Mouse (Mus musculus) right cerebral cortex, postnatal 10 days (tissue): ENCODE data around the gene Eef1akmt3.
A peak's percentile ranks its signal among the peaks of the same experiment; 100 is the strongest.
"Not testable (repeated sequence)": the region's sequence is repeated elsewhere in the genome, so short reads cannot be mapped to it uniquely, and the experiment has no call there.

Source experiments
- DNase-seq, 2 experiments: peaks; one replicate each; pipeline ENCODE4 v3.0.0; 2021; ENCODE audit warnings: low spot score in 2 of 2

The Eef1akmt3 gene

DNA sequence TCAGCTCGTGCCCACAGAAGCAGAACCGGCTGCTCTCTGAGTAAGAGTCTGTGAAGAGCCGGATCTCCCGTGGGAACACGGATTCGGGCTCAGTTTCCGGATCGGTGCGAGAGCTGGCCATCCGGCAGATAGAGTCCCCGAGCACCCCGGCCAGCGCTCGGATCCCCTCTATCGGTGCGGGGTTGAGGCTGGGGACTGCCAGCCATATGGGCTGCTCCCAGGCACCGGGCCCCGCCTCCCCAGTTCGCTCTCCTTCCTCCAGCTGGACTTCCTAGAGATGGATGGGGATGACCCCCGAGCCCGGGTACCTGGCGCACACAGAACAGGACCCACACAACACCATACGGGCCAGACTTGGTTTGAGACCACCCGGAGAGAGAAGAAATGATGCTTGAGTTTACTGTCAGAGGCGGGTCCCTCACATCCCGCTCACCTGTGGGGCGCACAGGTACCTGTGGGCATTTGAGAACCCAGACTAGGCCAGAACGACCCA lies at the start of gene Eef1akmt3, which contains the start of gene Mettl1:
Eef1akmt3 (minus strand) TSS at position 240 of the 493 bp plus-strand sequence.
Mettl1 (plus strand) TSS at position 141 of the 493 bp plus-strand sequence.
- DNase-seq: peak in 1 of 2 experiments; percentile 57

DNA sequence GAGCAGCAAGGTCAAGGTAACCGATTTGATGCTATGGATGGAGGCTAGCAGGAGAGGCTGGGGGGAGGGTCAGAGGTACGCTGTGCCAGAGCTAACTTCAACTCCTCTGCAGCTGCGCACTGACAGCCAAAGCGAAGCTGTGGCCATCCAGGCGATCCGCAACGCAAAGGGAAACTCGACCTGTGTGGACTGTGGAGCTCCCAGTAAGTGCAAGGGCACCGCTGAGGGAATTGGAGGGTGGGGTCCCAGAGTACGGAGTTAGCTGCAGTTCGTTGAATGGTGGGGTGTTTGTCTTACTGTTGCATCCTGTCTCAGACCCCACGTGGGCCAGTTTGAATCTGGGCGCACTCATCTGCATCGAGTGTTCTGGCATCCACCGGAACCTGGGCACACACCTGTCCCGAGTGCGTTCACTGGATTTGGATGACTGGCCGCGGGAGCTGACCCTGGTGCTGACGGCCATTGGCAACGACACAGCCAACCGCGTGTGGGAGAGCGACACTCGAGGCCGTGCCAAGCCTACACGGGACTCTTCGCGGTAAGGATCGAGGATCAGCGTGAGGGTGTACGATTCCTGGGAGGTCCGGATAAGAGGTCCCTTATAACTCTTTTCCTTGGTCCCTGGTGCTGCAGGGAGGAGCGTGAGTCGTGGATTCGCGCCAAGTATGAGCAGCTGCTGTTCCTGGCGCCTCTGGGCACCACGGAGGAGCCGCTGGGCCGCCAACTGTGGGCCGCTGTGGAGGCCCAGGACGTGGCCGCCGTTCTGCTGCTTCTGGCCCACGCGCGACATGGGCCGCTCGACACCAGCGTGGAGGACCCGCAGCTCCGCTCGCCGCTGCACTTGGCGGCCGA lies 49.5 kb upstream of the Eef1akmt3 start:
- DNase-seq: peak; percentile 70 to 73

DNA sequence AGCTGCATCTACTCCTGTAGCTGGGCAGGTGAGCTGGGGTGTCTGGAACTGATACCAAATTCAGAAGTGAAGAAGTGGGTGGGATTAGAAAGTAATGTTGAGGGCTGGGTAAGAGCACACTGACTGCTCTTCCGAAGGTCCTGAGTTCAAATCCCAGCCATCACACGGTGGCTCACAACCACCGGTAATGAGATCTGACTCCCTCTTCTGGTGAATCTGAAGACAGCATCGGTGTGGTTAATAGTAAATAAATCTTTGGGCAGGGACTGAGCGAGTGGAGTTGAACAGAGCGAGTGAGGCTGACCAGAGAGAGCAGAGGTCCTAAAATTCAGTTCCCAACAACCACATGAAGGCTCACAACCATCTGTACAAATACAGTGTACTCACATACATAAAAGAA lies 44.3 kb upstream of the Eef1akmt3 start:
- no peak for DNase-seq

DNA sequence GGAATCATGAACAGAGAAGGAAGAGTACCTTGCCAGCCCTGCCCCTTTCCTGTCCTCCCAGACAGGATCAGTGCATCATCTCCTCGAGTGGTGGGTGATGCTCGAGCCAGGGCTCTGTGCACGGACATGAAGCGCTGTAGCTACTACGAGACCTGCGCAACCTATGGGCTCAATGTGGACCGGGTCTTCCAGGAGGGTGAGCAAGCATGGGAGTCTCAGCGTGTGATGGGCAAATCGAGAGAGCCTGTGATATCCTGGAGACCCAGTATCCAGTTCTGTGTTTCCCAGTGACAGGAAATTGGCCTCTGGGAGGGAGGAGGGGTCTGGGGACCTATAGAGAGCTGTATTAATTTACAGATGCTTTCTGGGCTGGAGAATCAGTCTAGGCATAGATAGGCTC lies 43.7 kb upstream of the Eef1akmt3 start:
- DNase-seq: no peak

DNA sequence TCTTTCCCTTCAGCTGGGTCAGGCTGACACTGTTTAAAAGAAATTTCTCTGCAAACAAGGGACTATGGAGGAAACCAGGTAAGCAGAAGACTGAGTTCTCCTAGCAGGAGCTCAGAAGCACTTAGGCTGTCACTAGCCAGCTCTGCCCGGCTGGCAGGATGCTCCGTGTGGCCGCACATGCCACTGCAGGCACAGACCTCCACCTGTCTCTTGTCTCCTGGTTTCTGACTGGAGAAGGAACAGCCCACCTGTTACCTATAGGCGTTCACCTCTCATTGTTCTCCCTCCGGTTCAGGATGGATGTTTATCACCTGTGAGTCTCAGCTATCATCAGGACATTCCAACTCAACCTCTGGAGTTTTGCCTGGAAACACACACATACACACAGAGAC lies 42.6 kb upstream of the Eef1akmt3 start:
- DNase-seq: no peak

DNA sequence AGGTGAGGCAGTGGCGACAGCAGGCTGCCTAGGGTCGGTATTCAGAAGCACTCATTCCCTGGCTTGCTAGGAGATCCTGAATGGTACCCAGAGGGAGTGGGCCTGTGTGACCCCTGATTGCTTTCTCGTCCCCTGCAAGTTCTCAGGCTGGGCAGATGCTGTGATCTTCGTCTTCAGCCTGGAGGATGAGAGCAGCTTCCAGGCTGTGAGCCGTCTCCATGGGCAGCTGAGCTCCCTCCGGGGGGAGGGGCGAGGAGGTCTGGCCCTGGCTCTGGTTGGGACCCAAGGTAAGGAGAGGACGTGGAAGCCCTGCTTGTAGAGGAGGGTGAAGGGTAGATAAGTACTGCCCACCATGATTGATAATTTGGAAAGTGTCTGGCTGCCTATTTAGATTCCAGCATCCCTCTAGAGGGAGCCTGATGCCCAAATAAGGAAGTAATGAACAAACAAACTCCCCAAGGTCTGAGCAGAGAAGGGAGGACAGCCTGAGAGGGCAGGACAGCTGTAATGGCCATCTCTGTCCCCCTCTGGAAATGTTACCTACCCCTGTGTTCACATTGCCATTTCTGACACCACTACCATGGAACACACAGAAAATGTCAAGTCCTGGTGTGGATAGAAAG lies 42.1 kb upstream of the Eef1akmt3 start:
- peak in 1 of 2 experiments; percentile 38 for DNase-seq

DNA sequence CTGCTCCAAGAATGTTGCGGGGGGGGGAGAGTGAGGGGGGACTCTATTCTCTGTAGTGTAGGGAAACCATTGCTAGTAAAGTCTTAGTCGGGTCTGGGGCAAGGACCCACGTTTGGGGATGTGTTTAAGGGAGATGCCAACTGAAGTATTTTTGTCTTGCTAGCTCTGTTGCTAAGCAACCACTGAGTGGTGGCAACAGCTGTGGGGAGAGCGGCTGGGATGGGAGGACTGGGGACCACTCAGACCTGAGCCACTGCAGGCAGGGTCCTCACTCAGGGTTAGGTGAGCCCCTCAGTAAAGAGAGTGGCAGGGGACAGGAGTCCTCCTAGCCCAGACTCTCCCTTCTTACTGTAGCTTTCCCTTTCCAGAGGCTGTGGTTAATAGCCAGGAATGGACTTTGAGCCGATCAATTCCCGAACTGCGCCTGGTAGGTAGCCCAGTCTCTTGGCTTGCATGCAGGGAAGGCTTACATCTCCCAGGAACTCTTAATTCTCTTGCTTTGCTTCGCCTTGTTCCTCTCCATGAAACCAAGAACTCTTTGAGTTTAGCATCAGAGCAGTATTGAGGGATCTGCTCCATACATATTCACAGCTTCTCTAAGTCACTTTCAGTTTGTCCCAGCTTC lies 40.8 kb upstream of the Eef1akmt3 start:
- DNase-seq: peak; percentile 64 to 74

DNA sequence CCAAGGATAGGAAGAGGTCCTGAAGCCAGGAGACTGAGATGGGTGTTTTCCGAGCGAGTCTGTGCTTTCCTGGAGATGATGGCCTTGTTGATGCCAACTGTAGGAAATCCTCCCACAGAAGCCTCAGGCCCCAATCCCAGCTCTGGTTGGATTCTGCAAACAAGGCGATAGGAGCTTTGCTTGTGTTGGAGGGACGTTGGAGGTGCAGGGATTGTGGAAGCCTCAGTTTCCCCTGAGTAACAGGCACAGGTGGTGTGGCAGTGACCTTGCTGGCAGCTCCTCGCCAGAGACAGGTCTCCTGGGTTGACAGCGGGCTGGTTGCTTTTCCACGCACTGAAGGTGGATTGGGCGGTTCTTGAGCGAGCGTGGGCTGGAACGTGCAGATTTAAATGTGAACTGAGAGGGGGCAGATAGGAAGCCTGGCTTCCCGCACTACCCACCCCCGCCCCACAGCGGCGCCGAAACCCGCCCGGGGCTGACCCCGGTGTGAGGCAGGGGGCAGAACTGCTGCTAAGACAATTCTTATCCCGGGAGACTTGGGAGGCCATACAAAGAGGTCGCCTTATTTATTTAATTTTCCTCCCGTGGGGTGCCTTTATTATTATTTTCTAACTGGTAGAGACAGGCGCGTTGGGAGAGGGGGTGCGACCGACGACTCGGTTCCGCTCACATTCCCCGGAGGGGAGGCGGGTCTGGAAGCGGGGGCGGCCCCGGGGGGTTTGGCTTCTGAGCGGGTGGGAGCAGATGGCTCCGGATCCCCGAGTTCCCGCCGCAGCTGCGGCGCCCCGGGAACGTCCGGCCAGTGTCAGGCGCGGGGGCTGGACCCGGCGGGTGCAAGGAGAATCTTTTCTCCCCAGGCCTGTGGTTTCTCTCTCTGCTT lies 39.8 kb upstream of the Eef1akmt3 start:
- peak; percentile 78 for DNase-seq

DNA sequence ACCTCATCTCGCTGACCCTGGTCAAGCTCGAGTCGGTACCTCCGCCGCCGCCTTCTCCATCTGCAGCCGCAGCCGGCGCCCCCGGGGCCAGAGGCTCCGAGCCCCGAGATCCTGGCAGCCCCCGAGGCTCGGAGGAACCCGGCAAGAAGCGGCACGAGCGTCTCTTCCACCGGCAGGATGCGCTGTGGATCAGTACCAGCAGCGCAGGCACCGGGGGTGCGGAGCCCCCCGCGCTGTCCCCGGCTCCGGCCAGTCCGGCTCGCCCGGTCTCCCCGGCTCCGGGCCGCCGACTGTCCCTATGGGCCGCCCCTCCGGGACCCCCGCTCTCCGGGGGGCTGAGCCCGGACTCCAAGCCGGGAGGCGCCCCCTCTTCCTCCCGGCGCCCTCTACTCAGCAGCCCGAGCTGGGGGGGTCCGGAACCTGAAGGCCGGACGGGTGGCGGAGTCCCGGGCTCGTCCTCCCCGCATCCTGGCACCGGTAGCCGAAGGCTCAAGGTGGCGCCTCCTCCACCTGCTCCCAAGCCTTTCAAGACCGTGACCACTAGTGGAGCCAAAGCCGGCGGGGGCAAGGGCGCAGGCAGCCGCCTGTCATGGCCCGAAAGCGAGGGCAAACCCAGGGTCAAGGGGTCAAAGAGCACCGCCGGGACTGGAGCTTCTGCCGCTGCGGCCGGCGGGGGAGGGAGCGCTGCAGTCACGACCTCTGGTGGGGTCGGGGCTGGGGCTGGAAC lies 38.5 kb upstream of the Eef1akmt3 start:
- DNase-seq: peak; percentile 73 to 77

DNA sequence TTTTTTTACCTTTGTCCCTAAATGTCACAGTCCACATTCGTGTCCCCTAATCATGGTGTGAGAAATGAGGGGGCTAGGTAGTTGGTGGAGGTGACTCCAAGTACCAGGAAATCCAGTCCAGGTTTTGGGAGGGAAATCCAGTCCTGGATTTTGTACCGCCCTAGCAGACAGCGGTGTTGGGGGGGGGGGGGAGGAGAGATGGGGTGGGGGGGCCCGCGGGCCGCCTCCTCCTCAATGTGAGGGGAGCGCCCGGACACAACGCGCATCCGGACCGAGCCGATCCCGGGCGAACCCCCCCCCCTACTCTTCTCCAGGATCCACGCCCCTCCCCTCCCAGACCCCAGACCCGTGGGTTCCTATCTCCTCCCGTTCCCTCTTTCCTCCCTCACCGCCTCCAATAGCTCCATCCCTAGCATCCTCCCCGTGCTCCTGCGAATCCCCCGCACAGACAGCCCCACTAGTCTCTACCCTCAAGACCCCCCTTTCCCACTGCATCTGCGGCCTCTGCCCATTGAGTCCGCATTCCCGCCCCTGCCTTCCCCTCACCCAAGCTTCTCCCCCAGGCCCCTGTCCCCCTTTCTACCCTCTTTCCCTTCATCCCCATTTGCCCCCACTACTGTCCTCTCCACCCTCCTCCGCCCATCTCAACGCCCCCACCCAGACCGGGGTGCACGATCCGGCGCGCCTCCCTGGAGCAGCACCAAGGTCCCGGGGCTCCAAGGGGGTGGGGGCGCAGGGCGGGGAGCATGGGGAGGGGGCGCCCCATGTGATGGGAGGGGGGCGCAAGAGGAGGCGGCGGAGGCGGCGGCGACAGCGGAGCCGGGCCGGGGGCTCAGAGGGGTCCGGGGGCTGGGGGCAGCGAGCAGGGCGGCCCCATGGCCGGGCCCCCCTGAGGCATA lies 37.6 kb upstream of the Eef1akmt3 start:
- DNase-seq: peak; percentile 84 to 85

DNA sequence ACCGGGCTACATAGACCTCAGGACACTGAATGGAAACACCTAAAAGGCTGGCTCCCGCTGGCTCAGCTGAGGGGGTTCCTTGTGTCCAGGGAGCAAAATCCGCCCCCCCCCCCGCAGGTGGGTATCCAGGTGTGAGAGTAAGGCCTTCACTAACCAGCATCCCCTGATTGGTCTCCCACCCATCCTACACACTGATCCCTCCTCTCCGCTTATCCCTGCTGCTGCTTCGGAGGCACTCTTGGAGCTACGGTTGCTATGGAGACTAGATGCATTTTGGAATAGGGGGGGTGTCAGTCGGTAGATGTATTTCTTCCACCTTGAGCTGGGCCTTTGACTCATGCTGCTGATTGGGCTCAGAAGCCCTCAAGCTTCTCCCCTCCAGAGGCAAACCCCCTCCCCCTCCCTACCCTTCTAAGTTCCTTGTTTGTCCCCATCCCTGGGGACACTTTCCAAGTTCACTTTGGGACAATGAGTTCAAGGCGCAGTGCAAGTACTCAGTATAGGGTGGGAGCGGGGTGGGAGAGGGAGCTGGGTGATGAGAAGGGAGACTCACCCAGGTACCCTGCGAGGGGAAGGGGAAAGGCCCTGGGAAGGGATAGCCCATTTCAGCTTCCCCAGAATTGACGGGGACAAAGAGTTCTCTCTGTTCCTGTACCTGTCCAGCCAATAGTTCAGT lies 36.8 kb upstream of the Eef1akmt3 start:
- peak; percentile 80 to 89 for DNase-seq

DNA sequence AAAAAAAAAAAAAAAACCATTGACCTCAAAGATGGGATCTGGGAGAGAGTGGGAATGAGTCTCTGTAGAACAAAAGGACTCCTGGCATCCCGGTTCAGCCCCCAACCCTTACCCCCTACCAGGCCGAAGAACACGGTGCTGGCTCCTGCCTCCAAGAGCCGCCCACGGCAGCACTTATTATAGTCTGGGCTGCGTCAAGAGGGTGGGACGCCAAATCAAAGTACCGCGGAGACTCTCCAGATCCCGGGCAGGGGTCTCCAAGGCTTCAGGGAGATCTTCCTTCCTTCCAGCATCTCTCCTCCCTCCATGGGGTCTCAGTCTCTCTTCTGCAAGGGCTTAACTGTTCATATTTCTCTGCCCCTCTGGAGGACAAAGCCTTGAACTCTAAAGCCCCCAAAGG lies 36.2 kb upstream of the Eef1akmt3 start:
- DNase-seq: peak; percentile 71 to 77

DNA sequence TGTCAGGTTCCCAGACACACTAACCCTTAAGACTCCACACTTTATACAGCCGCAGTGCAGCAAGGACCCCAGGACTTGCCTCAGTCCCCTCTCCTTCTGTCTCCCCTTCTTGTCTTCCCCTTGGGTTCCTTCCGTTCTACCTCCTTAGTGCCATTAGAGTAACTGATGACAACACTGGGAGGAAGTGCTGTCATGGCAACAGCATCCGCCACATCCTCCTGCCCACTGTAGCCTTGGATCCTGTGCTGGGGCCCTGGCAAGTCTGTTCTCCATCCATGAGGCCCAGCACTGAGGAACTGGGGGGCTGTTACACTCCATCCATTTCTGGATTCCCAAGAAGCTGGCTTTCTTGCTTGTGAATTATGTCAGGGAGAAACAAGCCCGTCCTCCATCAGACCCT lies 34.8 kb upstream of the Eef1akmt3 start:
- peak; percentile 51 to 73 for DNase-seq

DNA sequence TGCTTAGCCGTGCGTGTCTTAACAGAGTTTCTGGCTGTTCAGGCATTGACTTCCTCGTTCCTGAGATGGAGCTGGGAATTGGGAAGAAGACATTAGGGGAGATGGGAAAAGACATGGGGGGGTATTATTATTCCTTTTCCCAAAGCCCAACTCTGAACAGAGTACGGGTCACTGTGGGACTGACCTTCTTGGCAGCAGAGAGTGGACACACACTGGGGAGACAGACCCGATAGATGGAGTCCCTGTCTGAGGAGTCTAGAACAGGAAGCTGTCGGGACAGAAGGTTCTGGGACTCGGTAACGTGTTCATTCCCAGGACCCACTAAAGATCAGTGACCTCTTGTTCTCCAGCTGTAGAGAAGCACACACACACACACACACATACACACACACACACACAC lies 34.3 kb upstream of the Eef1akmt3 start:
- no peak for DNase-seq

DNA sequence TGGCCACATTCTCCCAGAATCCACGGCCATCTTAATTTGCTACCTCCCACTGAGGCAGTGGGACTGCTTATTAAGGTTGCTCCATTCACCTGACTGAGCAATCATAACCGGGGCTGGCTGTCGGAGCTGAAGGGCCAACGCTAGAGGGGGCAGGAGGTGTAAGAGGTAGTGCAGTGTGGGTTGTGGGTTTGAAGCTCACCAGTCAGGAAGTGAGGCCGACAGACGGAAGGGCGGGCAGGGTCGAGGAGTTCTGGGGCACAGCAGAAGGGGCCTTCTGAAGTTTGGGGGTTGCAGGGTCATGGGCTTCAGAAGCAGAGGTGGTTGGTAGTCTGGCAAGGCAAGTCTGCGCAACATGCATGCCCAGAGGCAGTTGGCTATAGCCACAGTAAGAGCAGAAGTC lies 33.8 kb upstream of the Eef1akmt3 start, which contains the start of gene Agap2:
Agap2 (plus strand) TSS at position 205 of the 400 bp plus-strand sequence.
- DNase-seq: peak in 1 of 2 experiments; percentile 28

DNA sequence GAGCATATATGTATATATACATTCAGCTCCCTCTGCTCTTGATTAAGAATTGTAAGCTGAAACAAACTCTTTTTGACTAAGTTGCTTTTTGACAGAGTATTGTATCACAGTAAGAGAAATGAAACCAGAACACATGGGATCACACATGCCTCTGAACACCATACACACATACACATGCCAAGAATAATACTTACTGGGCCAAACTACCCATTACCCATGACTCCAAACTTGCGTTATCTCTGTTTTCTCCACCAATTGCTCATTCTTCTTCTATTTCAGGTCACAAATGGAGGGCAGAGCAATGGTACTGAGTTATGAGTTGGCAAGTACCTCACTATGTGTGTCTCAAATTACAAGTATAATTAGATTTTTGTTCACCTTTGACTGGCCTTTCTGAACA lies 32.7 kb upstream of the Eef1akmt3 start:
- no peak for DNase-seq

DNA sequence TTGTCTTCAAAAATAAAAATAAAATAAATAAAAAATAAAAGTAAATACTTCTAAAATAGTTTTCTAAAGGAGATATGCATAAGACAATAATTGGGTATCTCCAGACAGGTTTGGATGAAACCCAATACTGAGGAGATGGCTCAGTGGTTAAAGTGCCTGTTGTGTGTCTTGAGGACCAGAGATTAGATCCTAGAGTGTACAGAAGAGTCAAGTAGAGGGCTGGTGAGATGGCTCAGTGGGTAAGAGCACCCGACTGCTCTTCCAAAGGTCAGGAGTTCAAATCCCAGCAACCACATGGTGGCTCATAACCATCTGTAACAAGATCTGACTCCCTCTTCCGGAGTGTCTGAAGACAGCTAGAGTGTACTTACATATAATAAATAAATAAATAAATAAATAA lies 31.7 kb upstream of the Eef1akmt3 start:
- not testable (repeated sequence) for DNase-seq

DNA sequence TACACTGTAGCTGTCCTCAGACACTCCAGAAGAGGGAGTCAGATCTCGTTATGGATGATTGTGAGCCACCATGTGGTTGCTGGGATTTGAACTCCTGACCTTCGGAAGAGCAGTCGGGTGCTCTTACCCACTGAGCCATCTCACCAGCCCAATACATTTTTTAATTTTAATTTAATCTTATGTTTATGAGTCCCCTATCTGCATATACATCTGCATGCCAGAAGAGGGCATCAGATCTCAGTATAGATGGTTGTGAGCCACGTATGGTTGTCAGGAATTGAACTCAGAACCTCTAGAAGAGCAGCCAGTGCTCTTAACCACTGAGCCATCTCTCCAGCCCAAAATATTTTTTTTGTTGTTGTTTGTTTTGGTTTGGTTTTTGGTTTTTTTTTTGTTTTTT lies 31.0 kb upstream of the Eef1akmt3 start:
- not testable (repeated sequence) for DNase-seq

DNA sequence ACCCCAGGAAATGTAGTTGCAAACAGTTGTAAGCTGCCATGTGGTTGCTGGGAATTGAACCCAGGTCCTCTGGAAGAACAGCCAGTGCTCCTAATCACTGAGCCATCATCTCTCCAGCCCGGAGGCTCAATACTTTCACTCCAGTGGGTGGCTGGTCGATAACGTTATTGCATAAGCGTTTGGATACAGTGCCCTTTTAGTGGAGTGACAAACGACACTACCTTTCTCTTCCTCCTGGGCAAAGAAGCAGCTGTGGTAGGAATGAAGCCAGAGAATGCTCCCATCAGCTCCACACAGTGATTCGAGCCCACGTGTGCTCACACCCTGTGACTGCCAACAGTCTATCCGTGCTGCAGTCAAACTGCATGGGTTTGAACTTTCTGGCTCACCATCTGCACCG lies 29.9 kb upstream of the Eef1akmt3 start:
- DNase-seq: no peak
